Mouse (Mus musculus): Measurements from ENCODE around the gene Stra6.

The Stra6 gene

GRCm38 (mm10) chr9:58095977-58096376, 32.4 kb downstream of the Stra6 start:
- no peak for DNase-seq (ENCODE audit: low spot score)

GRCm38 (mm10) chr9:58096629-58097301, 33.2 kb downstream of the Stra6 start:
- DNase-seq (ENCODE audit: low spot score): no peak

GRCm38 (mm10) chr9:58099836-58100565, 36.4 kb downstream of the Stra6 start:
- no peak for DNase-seq (ENCODE audit: low spot score)

GRCm38 (mm10) chr9:58102013-58102412, 38.4 kb downstream of the Stra6 start:
- no peak for DNase-seq (ENCODE audit: low spot score)

GRCm38 (mm10) chr9:58103647-58104046, 40.1 kb downstream of the Stra6 start:
- DNase-seq (ENCODE audit: low spot score): no peak

- no peak for DNase-seq (ENCODE audit: low spot score)
Measured at GRCm38 (mm10) chr9:58105595-58106169, 42.1 kb downstream of the Stra6 start.

- no peak for DNase-seq (ENCODE audit: low spot score)
Measured at GRCm38 (mm10) chr9:58107494-58107893, 43.9 kb downstream of the Stra6 start.

GRCm38 (mm10) chr9:58110787-58111186, 47.2 kb downstream of the Stra6 start:
- no peak for DNase-seq (ENCODE audit: low spot score)

- DNase-seq (ENCODE audit: low spot score): no peak
Measured at GRCm38 (mm10) chr9:58111431-58111830, 47.8 kb downstream of the Stra6 start.

GRCm38 (mm10) chr9:58112321-58112751, 48.7 kb downstream of the Stra6 start:
- no peak for DNase-seq (ENCODE audit: low spot score)

- no peak for DNase-seq (ENCODE audit: low spot score)
Measured at GRCm38 (mm10) chr9:58112866-58113278, 49.3 kb downstream of the Stra6 start.

GRCm38 (mm10) chr9:58113279-58113884, 49.8 kb downstream of the Stra6 start:
- no peak for DNase-seq (ENCODE audit: low spot score)

- no peak for DNase-seq (ENCODE audit: low spot score)
Measured at GRCm38 (mm10) chr9:58114019-58114418, 50.4 kb downstream of the Stra6 start.

- no peak for DNase-seq (ENCODE audit: low spot score)
Measured at GRCm38 (mm10) chr9:58115297-58115925, 51.8 kb downstream of the Stra6 start.

GRCm38 (mm10) chr9:58116024-58116651, 52.5 kb downstream of the Stra6 start:
- no peak for DNase-seq (ENCODE audit: low spot score)

GRCm38 (mm10) chr9:58118671-58119070, 55.1 kb downstream of the Stra6 start, which contains the start of gene Ccdc33:
Gene Ccdc33, minus strand, starts transcription at chr9:58118823.
- no peak for DNase-seq (ENCODE audit: low spot score)

- DNase-seq (ENCODE audit: low spot score): no peak
Measured at GRCm38 (mm10) chr9:58125085-58125484, 61.5 kb downstream of the Stra6 start.

- DNase-seq (ENCODE audit: low spot score): no peak
Measured at GRCm38 (mm10) chr9:58125811-58126210, 62.2 kb downstream of the Stra6 start.

- DNase-seq (ENCODE audit: low spot score): no peak
Measured at GRCm38 (mm10) chr9:58128926-58129413, 65.4 kb downstream of the Stra6 start.

- DNase-seq (ENCODE audit: low spot score): no peak
Measured at GRCm38 (mm10) chr9:58129508-58129907, 65.9 kb downstream of the Stra6 start.

GRCm38 (mm10) chr9:58130909-58131308, 67.3 kb downstream of the Stra6 start:
- DNase-seq (ENCODE audit: low spot score): no peak

- DNase-seq (ENCODE audit: low spot score): no peak
Measured at GRCm38 (mm10) chr9:58131735-58132134, 68.1 kb downstream of the Stra6 start.
